Mouse (Mus musculus) left cerebral cortex, postnatal 25 days (tissue): ENCODE results near the gene Crybb2. TPM values are rescaled to one million over a fixed set of nuclear protein-coding genes. Genes with fewer than 3 reads are reported as not detected.

ENCODE experiments used
- DNase-seq, 2 experiments: peaks; one replicate each; pipeline ENCODE4 v3.0.0; 2022; ENCODE audit warnings: low spot score in 2 of 2, mixed read lengths in 1 of 2
- intact Hi-C: fragments of 180-260 bp; cut with DNase I; formaldehyde crosslinking; loops from one replicate; pipeline ENCODE4 v1.15.1; 2025
- total RNA-seq, 2 experiments: library from RNA; stranded (reverse); gene quantifications; 2 replicates each; pipeline ENCODE4 v1.2.3; 2021

The Crybb2 gene
- total RNA-seq, 2 experiments from 2014 or later: not detected

- no peak for DNase-seq
- intact Hi-C loops: no loop called here
Measured at GRCm38 (mm10) chr5:113095456-113095855, 25.5 kb upstream of the Crybb2 start.

DNA sequence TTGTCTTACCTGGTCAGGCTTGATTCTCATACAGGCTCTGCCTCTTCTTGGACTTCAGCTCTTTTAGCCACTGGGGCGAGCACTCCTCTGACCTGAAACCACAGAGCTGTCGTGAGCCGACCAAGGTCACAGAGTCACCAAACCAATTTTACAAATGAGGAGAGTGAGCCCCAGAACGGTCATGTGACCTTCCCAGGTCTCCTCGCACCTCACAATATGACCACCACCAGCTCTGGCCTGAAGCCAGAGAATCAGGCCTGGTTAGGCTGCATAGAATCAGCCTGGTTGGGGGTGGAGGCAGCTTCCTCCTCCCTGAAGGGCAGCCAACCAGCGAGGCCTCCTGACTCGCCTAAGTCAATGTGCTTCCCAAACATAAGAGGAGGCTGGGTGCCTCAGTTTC lies 22.5 kb upstream of the Crybb2 start:
- no peak for DNase-seq
- intact Hi-C loops: no loop called here

- intact Hi-C loops: no loop called here
- DNase-seq: peak in 1 of 2 experiments; percentile 60
Measured at GRCm38 (mm10) chr5:113091162-113091561, 21.2 kb upstream of the Crybb2 start.

DNA sequence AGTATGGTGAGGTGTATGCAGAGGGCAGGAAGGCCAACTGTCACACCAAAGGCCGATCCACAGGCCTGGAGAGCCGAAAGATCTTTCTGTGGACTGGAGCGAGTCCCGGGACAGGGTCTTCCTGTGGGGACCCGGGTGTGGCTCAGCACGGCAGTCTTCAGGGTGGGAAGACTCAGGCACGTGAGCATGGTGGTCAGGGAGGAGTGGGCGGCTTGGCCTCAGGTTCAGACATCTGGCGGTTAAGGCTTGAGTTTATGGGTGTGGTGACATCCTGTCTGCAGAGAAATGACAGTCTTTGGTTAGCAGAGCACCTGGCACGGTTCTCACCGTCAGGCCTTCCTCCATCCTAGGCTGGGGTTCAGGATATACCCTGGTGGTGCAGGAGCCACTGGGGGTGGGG lies 20.8 kb upstream of the Crybb2 start:
- intact Hi-C loops: no loop called here
- DNase-seq: no peak

- intact Hi-C loops: no loop called here
- no peak for DNase-seq
Measured at GRCm38 (mm10) chr5:113090077-113090690, 20.3 kb upstream of the Crybb2 start.

DNA sequence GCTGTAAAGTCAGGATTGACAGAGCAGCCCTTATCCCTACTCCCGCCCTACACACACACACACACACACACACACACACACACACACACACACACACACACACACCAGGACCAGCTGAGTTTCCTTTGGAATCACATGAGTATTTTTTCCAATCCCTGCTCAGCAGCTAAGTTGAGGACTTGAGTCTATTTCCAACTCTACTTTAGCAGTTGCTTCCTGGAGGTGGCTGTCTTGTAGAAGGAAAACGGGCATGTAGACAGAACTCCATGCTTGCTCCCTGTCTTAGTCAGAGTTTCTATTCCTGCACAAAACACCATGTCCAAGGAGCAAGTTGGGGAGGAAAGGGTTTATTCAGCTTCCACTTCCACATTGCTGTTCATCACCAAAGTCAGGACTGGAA lies 17.5 kb upstream of the Crybb2 start:
- peak in 1 of 2 experiments; percentile 76 for DNase-seq
- intact Hi-C loops: no loop called here

GRCm38 (mm10) chr5:113086990-113087389 lies 17.1 kb upstream of the Crybb2 start:
- no peak for DNase-seq
- intact Hi-C loops: no loop called here

GRCm38 (mm10) chr5:113086439-113086838 lies 16.5 kb upstream of the Crybb2 start:
- intact Hi-C loops: no loop called here
- peak in 1 of 2 experiments; percentile 53 for DNase-seq

- intact Hi-C loops: no loop called here
- DNase-seq: no peak
Measured at GRCm38 (mm10) chr5:113085931-113086330, 16.0 kb upstream of the Crybb2 start.

GRCm38 (mm10) chr5:113084309-113084708 lies 14.4 kb upstream of the Crybb2 start:
- intact Hi-C loops: no loop called here
- DNase-seq: no peak

DNA sequence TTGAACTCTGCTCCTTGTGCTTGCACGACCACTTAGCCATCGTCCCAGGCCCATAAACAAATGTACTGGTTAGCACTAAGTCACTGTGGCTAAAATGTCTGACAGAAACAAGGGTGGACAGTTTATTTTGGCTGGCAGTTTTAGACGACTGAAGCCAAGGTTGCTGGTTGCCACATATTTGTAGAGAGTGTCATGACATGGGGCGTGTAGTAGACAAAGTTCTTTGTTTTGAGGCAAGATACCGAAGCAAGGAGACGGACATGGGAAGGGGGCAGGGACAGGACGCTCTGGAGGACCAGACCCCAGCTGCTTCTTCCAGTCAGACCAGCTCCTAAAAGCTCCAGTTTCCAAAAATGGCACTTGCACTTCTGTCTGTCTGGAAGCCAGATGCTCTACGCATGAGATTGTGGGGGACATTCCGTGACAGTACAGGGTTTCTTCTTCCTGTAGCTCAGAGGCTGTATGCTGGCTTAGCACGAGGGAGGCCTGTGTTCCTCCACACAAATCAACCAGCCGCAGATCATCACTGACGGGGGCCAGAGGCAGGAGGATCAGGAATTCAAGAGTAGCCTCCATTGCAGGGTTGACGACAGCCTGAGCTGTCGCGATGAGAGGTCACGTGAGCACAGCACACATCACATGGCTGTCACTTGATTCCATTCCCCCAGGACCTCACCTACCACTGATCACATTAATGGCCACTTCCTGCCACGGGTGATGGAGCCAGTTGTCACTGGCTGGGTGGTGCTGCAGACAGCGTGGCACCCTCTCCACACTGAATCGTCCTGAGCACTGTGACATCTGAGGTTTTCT lies 12.6 kb upstream of the Crybb2 start:
- DNase-seq: peak in 1 of 2 experiments; percentile 67
- intact Hi-C loops: no loop called here

DNA sequence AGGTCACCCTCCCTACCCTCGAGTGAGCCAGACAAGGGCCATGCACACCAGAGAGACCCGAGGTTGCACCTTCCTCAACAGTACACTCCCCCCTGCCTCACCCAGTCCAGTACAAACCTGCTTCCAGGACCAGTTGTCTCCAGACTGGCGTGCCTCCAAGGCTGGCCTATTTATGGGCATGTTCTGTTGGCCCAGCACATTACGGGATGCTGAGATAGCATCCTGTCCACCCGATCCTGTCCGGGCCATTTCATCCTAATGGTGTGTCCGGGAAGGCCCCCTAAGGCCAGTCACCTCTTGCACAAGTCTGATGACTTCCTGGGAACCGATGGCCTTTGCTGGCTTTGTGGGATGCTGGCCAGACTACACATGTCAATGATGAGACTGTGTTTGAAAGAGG lies 11.5 kb upstream of the Crybb2 start, which contains the start of gene Crybb3:
Crybb3 (minus strand) TSS at position 146 of the 400 bp plus-strand sequence.
- intact Hi-C loops: no loop called here
- no peak for DNase-seq

- intact Hi-C loops: no loop called here
- no peak for DNase-seq
Measured at GRCm38 (mm10) chr5:113081020-113081419, 11.1 kb upstream of the Crybb2 start.

DNA sequence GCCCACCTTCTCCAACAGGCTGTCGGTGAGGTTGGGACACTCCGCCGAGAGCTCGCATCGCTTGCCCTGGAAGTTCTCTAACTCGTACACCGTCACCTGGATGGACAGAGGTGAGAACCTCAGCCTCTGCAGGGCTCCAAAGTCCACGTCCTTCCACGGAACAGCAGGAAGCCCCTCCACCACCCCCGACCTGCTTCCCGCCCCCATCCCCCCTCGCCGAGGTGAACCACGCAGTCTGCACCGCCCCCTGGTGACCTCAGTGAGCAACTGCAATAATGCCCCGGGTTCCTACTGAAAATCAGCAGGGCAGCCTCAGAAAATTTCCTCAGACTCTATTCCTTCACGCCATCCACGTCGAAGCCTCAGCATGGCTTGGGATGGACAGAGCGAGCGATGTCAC lies 9.9 kb upstream of the Crybb2 start:
- peak in 1 of 2 experiments; percentile 42 for DNase-seq

GRCm38 (mm10) chr5:113078686-113079085 lies 8.8 kb upstream of the Crybb2 start:
- intact Hi-C loops: no loop called here
- no peak for DNase-seq

More for the DNA sequence above, 9.9 kb upstream of the Crybb2 start:
- intact Hi-C loops: no loop called here

DNA sequence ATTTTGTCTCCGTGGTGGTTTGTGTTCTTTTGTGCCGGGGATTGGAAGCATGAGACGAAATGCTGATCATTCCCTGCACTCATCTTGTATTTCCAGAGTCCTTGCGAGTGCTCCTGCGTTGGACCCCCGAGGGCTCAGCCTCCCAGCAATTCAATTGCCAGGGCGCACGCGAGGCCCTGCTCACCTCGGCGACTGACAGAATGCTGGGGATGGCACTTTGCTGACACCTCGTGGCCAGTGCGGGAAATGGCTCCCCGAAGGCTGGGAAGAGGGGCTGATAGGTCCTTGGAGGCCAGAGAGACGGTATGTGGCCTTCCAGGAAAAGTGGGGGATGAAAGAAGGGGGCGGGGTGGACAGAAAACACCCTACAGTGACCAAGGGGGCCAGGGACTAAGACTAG lies 15.6 kb downstream of the Crybb2 start:
- peak; percentile 80 to 86 for DNase-seq
- intact Hi-C loops: loop anchor here (1.0 to 10.0 kb wide), 3 partner anchors 183 to 620 kb away; no protein-coding TSS in a partner anchor

DNA sequence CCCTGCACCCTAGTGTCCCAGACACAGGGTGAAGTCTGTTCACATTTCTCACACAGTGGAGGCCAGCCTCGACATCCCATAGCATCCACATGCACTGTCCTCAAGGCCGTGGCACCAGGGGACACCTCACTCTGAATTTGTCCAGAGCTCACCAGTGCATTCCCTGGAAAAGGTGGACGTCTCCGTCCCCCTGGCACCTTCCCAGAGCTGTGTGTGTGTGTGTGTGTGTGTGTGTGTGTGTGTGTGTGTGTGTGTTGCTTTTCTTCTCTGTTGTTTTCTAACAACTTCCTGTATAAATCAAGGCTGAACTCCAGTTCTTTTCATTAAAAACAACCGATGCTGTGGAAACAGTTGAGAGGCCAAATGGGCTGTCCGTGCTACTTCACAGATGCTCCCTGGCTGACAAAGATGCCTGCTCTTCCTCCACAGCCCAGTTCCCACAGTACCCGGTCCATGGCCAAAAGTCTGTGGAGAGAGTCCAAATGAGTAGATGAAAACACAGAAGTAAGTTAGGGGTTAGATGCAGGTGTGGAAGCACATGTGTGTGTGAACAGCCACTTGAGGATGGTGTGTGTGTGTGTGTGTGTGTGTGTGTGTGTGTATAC lies 19.2 kb downstream of the Crybb2 start:
- DNase-seq: no peak
- intact Hi-C loops: loop anchor here (10.0 kb wide), 2 partner anchors 586 to 616 kb away; no protein-coding TSS in a partner anchor

DNA sequence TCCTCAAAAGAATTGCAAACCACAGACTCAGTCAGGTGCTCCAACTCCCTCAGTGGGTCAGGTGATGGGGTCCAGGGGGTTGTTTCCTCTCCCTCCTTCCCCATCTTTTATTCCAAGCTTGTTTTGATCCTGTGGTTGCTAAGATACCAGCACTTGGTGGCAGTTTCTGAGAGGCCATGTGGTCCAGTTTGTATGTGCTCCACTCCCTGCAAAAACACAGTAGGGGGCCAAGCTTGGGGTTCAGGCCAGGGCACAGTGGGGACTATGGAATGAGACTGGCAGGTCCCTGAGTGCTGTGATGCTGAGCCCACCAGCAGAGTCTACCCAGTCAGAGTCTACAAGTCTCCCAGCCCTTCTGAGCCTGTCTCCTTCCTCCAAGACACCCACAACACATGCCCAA lies 20.0 kb downstream of the Crybb2 start:
- intact Hi-C loops: loop anchor here (10.0 kb wide), 2 partner anchors 585 to 615 kb away; no protein-coding TSS in a partner anchor
- no peak for DNase-seq

DNA sequence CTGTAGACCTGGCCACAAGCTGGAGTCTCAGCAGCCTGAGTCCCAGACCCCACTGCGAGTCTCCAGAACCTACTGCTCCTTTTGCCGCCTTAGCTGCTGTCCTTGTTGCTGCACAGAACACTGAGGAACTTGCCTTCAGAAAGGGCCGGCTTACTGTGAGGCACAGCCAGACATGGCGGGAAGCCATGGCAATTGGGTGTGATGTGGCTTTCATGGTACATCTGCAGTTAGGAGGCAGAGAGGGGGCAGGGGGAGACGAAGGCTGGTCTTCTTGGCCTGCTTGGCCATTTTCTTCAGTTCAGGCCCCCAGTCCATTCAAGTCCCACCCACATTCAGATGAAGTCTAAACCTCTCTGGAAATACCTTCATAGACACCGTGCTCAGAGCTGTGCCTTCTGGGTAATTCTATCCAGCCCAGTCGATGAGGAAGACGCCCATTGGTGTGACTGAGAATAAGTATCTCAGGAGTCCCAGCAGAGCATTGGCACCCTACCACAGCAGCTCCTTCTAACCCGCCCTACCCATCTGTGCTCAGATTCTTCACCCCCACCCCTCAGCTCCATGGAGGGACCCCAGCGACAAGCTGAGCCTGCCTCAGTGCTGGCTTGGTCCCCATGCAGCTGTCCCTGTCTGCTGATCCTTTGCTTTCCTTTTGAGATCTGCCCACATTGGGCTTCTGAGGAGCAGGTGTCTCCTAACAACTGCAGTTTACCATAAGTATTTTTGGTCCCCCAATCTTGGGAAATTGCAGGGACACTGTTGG lies 24.2 kb downstream of the Crybb2 start:
- DNase-seq: peak; percentile 46 to 78
- intact Hi-C loops: no loop called here

- intact Hi-C loops: no loop called here
- peak in 1 of 2 experiments; percentile 69 for DNase-seq
Measured at GRCm38 (mm10) chr5:113043531-113043930, 26.4 kb downstream of the Crybb2 start.
